Mouse (Mus musculus): Measurements from ENCODE around the gene Ptgis. TPM values are rescaled to one million over a fixed set of nuclear protein-coding genes. Genes with fewer than 3 reads are reported as not detected.

The Ptgis gene
- total RNA-seq, 2 experiments from 2014 or later = not detected

GRCm38 (mm10) chr2:167203505-167204166, 36.8 kb downstream of the Ptgis start:
- ATAC-seq (replicated peaks; ENCODE audit: low FRiP score, poor library complexity, severe bottlenecking) = no peak

GRCm38 (mm10) chr2:167201463-167202291, 38.7 kb downstream of the Ptgis start:
- no peak for ATAC-seq (replicated peaks; ENCODE audit: low FRiP score, poor library complexity, severe bottlenecking)

GRCm38 (mm10) chr2:167198660-167199427, 41.6 kb downstream of the Ptgis start:
- no peak for ATAC-seq (replicated peaks; ENCODE audit: low FRiP score, poor library complexity, severe bottlenecking)

GRCm38 (mm10) chr2:167193361-167193760, 47.0 kb downstream of the Ptgis start:
- no peak for ATAC-seq (replicated peaks; ENCODE audit: low FRiP score, poor library complexity, severe bottlenecking)

- ATAC-seq (replicated peaks; ENCODE audit: low FRiP score, poor library complexity, severe bottlenecking) = no peak
Measured at GRCm38 (mm10) chr2:167190076-167190399, 50.4 kb downstream of the Ptgis start, which contains the start of gene Kcnb1. TSS of gene Kcnb1 (minus strand) at chr2:167190155.

- no peak for ATAC-seq (replicated peaks; ENCODE audit: low FRiP score, poor library complexity, severe bottlenecking)
Measured at GRCm38 (mm10) chr2:167189291-167190075, 50.9 kb downstream of the Ptgis start.

GRCm38 (mm10) chr2:167188315-167189207, 51.8 kb downstream of the Ptgis start:
- ATAC-seq (replicated peaks; ENCODE audit: low FRiP score, poor library complexity, severe bottlenecking) = no peak

- no peak for ATAC-seq (replicated peaks; ENCODE audit: low FRiP score, poor library complexity, severe bottlenecking)
Measured at GRCm38 (mm10) chr2:167187119-167187518, 53.3 kb downstream of the Ptgis start.

- no peak for ATAC-seq (replicated peaks; ENCODE audit: low FRiP score, poor library complexity, severe bottlenecking)
Measured at GRCm38 (mm10) chr2:167186544-167186943, 53.9 kb downstream of the Ptgis start.

GRCm38 (mm10) chr2:167186003-167186402, 54.4 kb downstream of the Ptgis start:
- no peak for ATAC-seq (replicated peaks; ENCODE audit: low FRiP score, poor library complexity, severe bottlenecking)

- no peak for ATAC-seq (replicated peaks; ENCODE audit: low FRiP score, poor library complexity, severe bottlenecking)
Measured at GRCm38 (mm10) chr2:167185432-167185831, 55.0 kb downstream of the Ptgis start.

GRCm38 (mm10) chr2:167181662-167182389, 58.6 kb downstream of the Ptgis start:
- ATAC-seq (replicated peaks; ENCODE audit: low FRiP score, poor library complexity, severe bottlenecking) = no peak

GRCm38 (mm10) chr2:167181096-167181495, 59.3 kb downstream of the Ptgis start:
- ATAC-seq (replicated peaks; ENCODE audit: low FRiP score, poor library complexity, severe bottlenecking) = no peak

- ATAC-seq (replicated peaks; ENCODE audit: low FRiP score, poor library complexity, severe bottlenecking) = no peak
Measured at GRCm38 (mm10) chr2:167179301-167179700, 61.1 kb downstream of the Ptgis start.

GRCm38 (mm10) chr2:167177231-167177641, 63.2 kb downstream of the Ptgis start:
- ATAC-seq (replicated peaks; ENCODE audit: low FRiP score, poor library complexity, severe bottlenecking) = no peak

- no peak for ATAC-seq (replicated peaks; ENCODE audit: low FRiP score, poor library complexity, severe bottlenecking)
Measured at GRCm38 (mm10) chr2:167175284-167175683, 65.1 kb downstream of the Ptgis start.

GRCm38 (mm10) chr2:167173051-167173875, 67.1 kb downstream of the Ptgis start:
- ATAC-seq (replicated peaks; ENCODE audit: low FRiP score, poor library complexity, severe bottlenecking) = no peak
